Mouse (Mus musculus): ENCODE measurements around the gene Hist2h2aa1.
A peak's percentile ranks its signal among the peaks of the same experiment; 100 is the strongest.
"Not testable (repeated sequence)": the region's sequence is repeated elsewhere in the genome, so short reads cannot be mapped to it uniquely, and the experiment has no call there.

Gene Hist2h2aa1

GRCm38 (mm10) chr3:96277800-96278624 is 32.7 kb downstream of the Hist2h2aa1 start:
- DNase-seq (ENCODE audit: low spot score in 2 of 2): peak; percentile 90 to 93

- DNase-seq (ENCODE audit: low spot score in 2 of 2): no peak
Measured at GRCm38 (mm10) chr3:96280660-96281059, 35.4 kb downstream of the Hist2h2aa1 start.

GRCm38 (mm10) chr3:96284457-96284856 is 39.2 kb downstream of the Hist2h2aa1 start:
- no peak for DNase-seq (ENCODE audit: low spot score in 2 of 2)

- not testable (repeated sequence) for DNase-seq (ENCODE audit: low spot score in 2 of 2)
Measured at GRCm38 (mm10) chr3:96287334-96287733, 42.0 kb downstream of the Hist2h2aa1 start.

GRCm38 (mm10) chr3:96289201-96289600 is 43.9 kb downstream of the Hist2h2aa1 start:
- no peak for DNase-seq (ENCODE audit: low spot score in 2 of 2)

- not testable (repeated sequence) for DNase-seq (ENCODE audit: low spot score in 2 of 2)
Measured at GRCm38 (mm10) chr3:96290727-96291126, 45.4 kb downstream of the Hist2h2aa1 start.

- no peak for DNase-seq (ENCODE audit: low spot score in 2 of 2)
Measured at GRCm38 (mm10) chr3:96292641-96293040, 47.3 kb downstream of the Hist2h2aa1 start.

- no peak for DNase-seq (ENCODE audit: low spot score in 2 of 2)
Measured at GRCm38 (mm10) chr3:96293368-96293767, 48.1 kb downstream of the Hist2h2aa1 start.

GRCm38 (mm10) chr3:96293787-96294186 is 48.5 kb downstream of the Hist2h2aa1 start, which contains the start of gene Fcgr1:
Fcgr1 (minus strand) TSS chr3:96293969.
- DNase-seq (ENCODE audit: low spot score in 2 of 2): no peak

Data from spleen, postnatal 14 days (tissue).